Mouse (Mus musculus): Measurements from ENCODE around the gene Barx2. TPM values are rescaled to one million over a fixed set of nuclear protein-coding genes. Genes with fewer than 3 reads are reported as not detected.

Barx2 gene
- polyA plus RNA-seq, 1 experiment from 2014 or later, result 6.1 TPM

Other genes with a start within 250 kb of the Barx2 start
- 9.3 and 9.7 TPM in 2 replicates for gene Arhgap32, start 202.7 kb upstream of the Barx2 start, polyA plus RNA-seq (2015; fragmentation: Nextera tagmentation; extraction: Ambion mirVana)

Data from limb, embryonic 15.5 days (tissue).